Comparison of ENCODE assay signal across 9 mouse cellular contexts in the genomic region with DNA sequence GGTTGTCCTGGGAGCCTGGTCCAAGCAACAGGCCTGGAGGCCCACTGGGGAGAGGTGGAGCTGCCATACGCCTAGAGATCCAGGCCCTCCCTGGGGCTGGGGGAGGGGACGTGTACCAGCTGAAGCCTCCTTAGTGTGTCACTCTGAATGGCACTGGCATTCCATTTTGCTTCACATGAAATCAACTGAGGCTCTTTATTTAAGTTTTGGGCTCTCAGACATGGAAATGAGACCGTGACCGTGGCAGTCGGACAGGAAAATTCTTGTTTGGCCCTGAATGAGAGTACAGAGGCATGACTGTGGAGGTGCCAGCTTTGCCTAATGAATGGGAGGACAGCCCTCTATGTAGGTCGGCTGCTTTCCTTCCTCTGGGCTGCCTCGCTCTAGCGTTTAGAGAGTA. TPM values are rescaled to one million over a fixed set of nuclear protein-coding genes. Genes with fewer than 3 reads are reported as not detected.
DNase-seq lines count a peak whose midpoint lies in the region; ATAC-seq and TF ChIP-seq lines count a peak whose summit lies in the region.
"Had no signal": no experiment of that assay in that cellular context is flagged by ENCODE, and none has a peak within 500 bp of the region (broad histone marks: within the 10 kb centered on the region; RNA-seq: fewer than 3 reads in every experiment).

No protein-coding gene starts in this region.

- TF ChIP-seq CTCF in left cerebral cortex, adult 2 months (IDR thresholded peaks at IDR 0.05): no peak

- no peak overlapping the region for H3K4me2 ChIP-seq in embryonic facial prominence, embryonic 14.5 days (ENCODE audit: low read depth, low read length)
- no peak overlapping the region for H3K4me2 ChIP-seq in hindbrain, embryonic 12.5 days (replicated peaks)
- H3K4me2 ChIP-seq in midbrain, embryonic 16.5 days (ENCODE audit: low read length): no peak overlapping the region

- DNase-seq in left cerebral cortex, adult 2 months (ENCODE audit: extremely low spot score in 1 of 2, low spot score in 2 of 2): no peak
- no peak for DNase-seq in left cerebral cortex, adult 11 months (ENCODE audit: low spot score)
- peak; percentile 37 for DNase-seq in embryonic facial prominence, embryonic 14.5 days (ENCODE audit: low spot score)
- DNase-seq in gastrocnemius, postnatal 14 days: no peak
- no peak for DNase-seq in kidney, postnatal 36 days
- DNase-seq: adrenal gland, adult 2 months had no signal

- intact Hi-C loops in left cerebral cortex, adult 2 months (cut with DNase I): no loop called here
- intact Hi-C loops in gastrocnemius, postnatal 14 days (cut with DNase I; ENCODE audit: low total_unique reads): no loop called here

- H3K4me1 ChIP-seq in embryonic facial prominence, embryonic 14.5 days (ENCODE audit: control insufficient read depth, insufficient read depth, low read length): no peaks in the 10 kb centered on the region
- H3K4me1 ChIP-seq in hindbrain, embryonic 12.5 days: peaks cover 33% of the 10 kb centered on the region
- H3K4me1 ChIP-seq in midbrain, embryonic 16.5 days (ENCODE audit: control insufficient read depth, insufficient read depth, low read length): no peaks in the 10 kb centered on the region; the same call in 1 of the 2 replicates

- peak overlapping the region; percentile 79 for H3K27ac ChIP-seq in left cerebral cortex, adult 2 months
- H3K27ac ChIP-seq in embryonic facial prominence, embryonic 14.5 days (replicated peaks; ENCODE audit: low read depth, low read length): peak overlapping the region; percentile 48; the same call in 1 of the 2 replicates
- peak overlapping the region; percentile 68 for H3K27ac ChIP-seq in hindbrain, embryonic 12.5 days
- H3K27ac ChIP-seq in midbrain, embryonic 16.5 days (ENCODE audit: low read length): peak overlapping the region; percentile 77

- peaks cover 27% of the 10 kb centered on the region for H3K36me3 ChIP-seq in embryonic facial prominence, embryonic 14.5 days (ENCODE audit: control insufficient read depth, insufficient read depth, low read length)
- H3K36me3 ChIP-seq in hindbrain, embryonic 12.5 days: peaks cover 40% of the 10 kb centered on the region
- peaks cover 21% of the 10 kb centered on the region for H3K36me3 ChIP-seq in midbrain, embryonic 16.5 days (ENCODE audit: control insufficient read depth, insufficient read depth, low read length)

- 61% methylated on average over 8 of the region's 8 CpGs for WGBS in embryonic facial prominence, embryonic 14.5 days
- 47% methylated on average over 8 of the region's 8 CpGs for whole genome bisulfite sequencing in hindbrain, embryonic 12.5 days
- 58% methylated on average over 8 of the region's 8 CpGs for WGBS in midbrain, embryonic 16.5 days

- H3K4me3 ChIP-seq in left cerebral cortex, adult 2 months: no peak overlapping the region
- H3K4me3 ChIP-seq in embryonic facial prominence, embryonic 14.5 days (ENCODE audit: low read depth, low read length): no peak overlapping the region
- H3K4me3 ChIP-seq in hindbrain, embryonic 12.5 days: no peak overlapping the region
- H3K4me3 ChIP-seq in midbrain, embryonic 16.5 days (ENCODE audit: low read depth, low read length): no peak overlapping the region

- ATAC-seq in embryonic facial prominence, embryonic 14.5 days (ENCODE audit: low read depth): peak; percentile 64
- peak; percentile 88 for ATAC-seq in hindbrain, embryonic 12.5 days (ENCODE audit: low FRiP score)
- peak; percentile 90 for ATAC-seq in midbrain, embryonic 16.5 days
- ATAC-seq in granulocyte monocyte progenitor cell, adult 5-6 weeks (replicated peaks; ENCODE audit: poor library complexity, severe bottlenecking): no peak

- no peak overlapping the region for H3K9ac ChIP-seq in embryonic facial prominence, embryonic 14.5 days (ENCODE audit: low read depth, low read length)
- H3K9ac ChIP-seq in hindbrain, embryonic 12.5 days: no peak overlapping the region
- no peak overlapping the region for H3K9ac ChIP-seq in midbrain, embryonic 16.5 days (ENCODE audit: low read depth, low read length)

- H3K27me3 ChIP-seq in embryonic facial prominence, embryonic 14.5 days (replicated peaks; ENCODE audit: control insufficient read depth, insufficient read depth, low read length): no peaks in the 10 kb centered on the region
- no peaks in the 10 kb centered on the region for H3K27me3 ChIP-seq in hindbrain, embryonic 12.5 days
- H3K27me3 ChIP-seq in midbrain, embryonic 16.5 days (ENCODE audit: control insufficient read depth, insufficient read depth, low read depth, low read length): no peaks in the 10 kb centered on the region

- H3K9me3 ChIP-seq in embryonic facial prominence, embryonic 14.5 days (ENCODE audit: control insufficient read depth, low read length): no peaks in the 10 kb centered on the region
- H3K9me3 ChIP-seq in hindbrain, embryonic 12.5 days (replicated peaks): no peaks in the 10 kb centered on the region
- no peaks in the 10 kb centered on the region for H3K9me3 ChIP-seq in midbrain, embryonic 16.5 days (replicated peaks; ENCODE audit: control insufficient read depth, low read length, poor library complexity, severe bottlenecking)

RNA-seq across cellular contexts. Expression of a gene that starts 24.6 kb away (rescaled TPM):
- 10 to 100 TPM; 21.7 to 22.1 TPM for total RNA-seq in left cerebral cortex, adult 2 months (2021)
- polyA plus RNA-seq in embryonic facial prominence, embryonic 14.5 days (2014; fragmentation: Nextera tagmentation; extraction: Ambion mirVana): 2.5 and 3.4 TPM in 2 replicates
- polyA plus RNA-seq in hindbrain, embryonic 12.5 days (2016; fragmentation: Nextera tagmentation; extraction: Ambion mirVana): 4.0 and 4.9 TPM in 2 replicates
- 15.0 and 17.1 TPM in 2 replicates for polyA plus RNA-seq in midbrain, embryonic 16.5 days (2015; fragmentation: Nextera tagmentation; extraction: Ambion mirVana)
- total RNA-seq in gastrocnemius, postnatal 14 days (2021): not detected
- total RNA-seq in granulocyte monocyte progenitor cell, adult 5-6 weeks (2014; fragmentation: Nextera tagmentation): not detected in 2 replicates
- not detected in 2 replicates for total RNA-seq in granulocyte monocyte progenitor cell, adult 5-6 weeks (2017)
- total RNA-seq: adrenal gland, adult 2 months had no signal

RNA-seq across cellular contexts. Expression of a gene that starts 29.5 kb away (rescaled TPM):
- 1 to 10 TPM in 1 of 2 experiments, under 1 TPM in 1; 0.56 to 1.4 TPM for total RNA-seq in left cerebral cortex, adult 2 months (2021)
- polyA plus RNA-seq in embryonic facial prominence, embryonic 14.5 days (2014; fragmentation: Nextera tagmentation; extraction: Ambion mirVana): 8.2 and 8.3 TPM in 2 replicates
- polyA plus RNA-seq in hindbrain, embryonic 12.5 days (2016; fragmentation: Nextera tagmentation; extraction: Ambion mirVana): 10.0 and 11.2 TPM in 2 replicates
- 1.7 and 1.9 TPM in 2 replicates for polyA plus RNA-seq in midbrain, embryonic 16.5 days (2015; fragmentation: Nextera tagmentation; extraction: Ambion mirVana)
- total RNA-seq in gastrocnemius, postnatal 14 days (2021): under 1 TPM; 0.66 to 0.86 TPM
- 17.8 and 29.7 TPM in 2 replicates for total RNA-seq in granulocyte monocyte progenitor cell, adult 5-6 weeks (2014; fragmentation: Nextera tagmentation)
- 22.8 and 24.0 TPM in 2 replicates for total RNA-seq in granulocyte monocyte progenitor cell, adult 5-6 weeks (2017)

Comparison
In these comparisons a context has a peak if more than half of its experiments do, and no peak if none do; other contexts are left out.
1. RNA of a gene that starts 24.6 kb away (total RNA-seq): 21.7 to 22.1 TPM in left cerebral cortex, adult 2 months; not detected in gastrocnemius, postnatal 14 days and not detected in granulocyte monocyte progenitor cell, adult 5-6 weeks; every median in the first group is over 10 times any median in the second.
2. RNA of a gene that starts 29.5 kb away (total RNA-seq): 17.8 to 29.7 TPM in granulocyte monocyte progenitor cell, adult 5-6 weeks; 0.56 to 1.4 TPM in left cerebral cortex, adult 2 months and 0.66 to 0.86 TPM in gastrocnemius, postnatal 14 days; every median in the first group is over 4 times any median in the second.
3. Peak in every context shown above with its lines, with median percentiles within 50 percentile points of each other: H3K27ac ChIP-seq.